Mouse (Mus musculus): ENCODE data around the gene Txndc2. TPM values are rescaled to one million over a fixed set of nuclear protein-coding genes. Genes with fewer than 3 reads are reported as not detected.

The Txndc2 gene
- total RNA-seq (2021) = under 1 TPM in 1 of 2 experiments, not detected in 1; 0.25 TPM
- long read RNA-seq, experiment 1 = 0 reads
- long read RNA-seq, experiment 2 = 0 reads

DNA sequence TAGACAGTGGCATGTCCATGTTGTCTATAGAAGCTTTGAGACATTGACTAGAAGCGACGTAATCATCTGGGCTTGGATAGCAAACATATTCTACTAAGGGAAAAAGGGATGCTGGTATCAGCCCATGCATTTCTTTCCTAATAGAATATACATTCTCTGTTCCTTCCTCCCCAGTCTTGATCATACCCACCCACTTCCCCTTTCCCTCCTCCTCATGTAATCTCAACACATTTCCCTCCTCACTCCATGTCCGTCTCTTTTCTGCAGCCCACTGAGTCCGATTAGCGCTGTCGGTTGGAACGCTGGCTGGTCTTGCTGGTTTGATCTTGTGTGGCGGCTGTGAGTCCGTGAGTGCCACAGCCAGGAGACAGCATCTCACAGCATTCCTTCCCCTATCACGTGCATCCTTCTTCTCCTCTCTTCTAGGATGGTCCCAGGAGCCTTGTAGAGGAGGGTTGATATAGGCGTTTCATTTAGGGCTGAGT, at the start of gene Txndc2:
Gene Txndc2 (minus strand): TSS at position 435 of the 485 bp plus-strand sequence.
- intact Hi-C loops (cut with DNase I) = no loop called here
- DNase-seq (ENCODE audit: low spot score in 2 of 2) = no peak

DNA sequence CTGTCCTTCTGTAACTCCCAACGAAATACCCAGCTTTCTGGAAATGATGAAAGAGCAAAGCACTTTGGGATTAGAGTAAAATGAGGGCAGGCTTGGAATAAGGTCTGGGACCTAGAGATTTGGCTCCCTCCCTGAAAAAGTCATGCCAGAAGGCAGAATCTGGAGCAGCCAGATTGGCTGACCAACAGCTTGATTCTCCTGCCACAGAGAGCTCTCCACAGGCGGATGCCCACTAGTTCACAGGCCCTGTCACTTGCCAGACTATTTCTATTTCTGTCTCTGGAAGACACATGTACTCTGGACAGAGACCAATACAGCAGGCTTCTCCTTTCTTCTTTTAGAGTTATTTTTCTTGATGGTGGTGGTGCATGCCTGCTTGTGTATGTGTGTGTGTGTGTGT, 41.8 kb upstream of the Txndc2 start:
- peak in 1 of 2 experiments; percentile 69 for DNase-seq (ENCODE audit: low spot score in 2 of 2)
- intact Hi-C loops (cut with DNase I) = loop anchor here (5.0 kb wide), 1 partner anchor 71 kb away; the partner anchor contains the start of gene Vapa

DNA sequence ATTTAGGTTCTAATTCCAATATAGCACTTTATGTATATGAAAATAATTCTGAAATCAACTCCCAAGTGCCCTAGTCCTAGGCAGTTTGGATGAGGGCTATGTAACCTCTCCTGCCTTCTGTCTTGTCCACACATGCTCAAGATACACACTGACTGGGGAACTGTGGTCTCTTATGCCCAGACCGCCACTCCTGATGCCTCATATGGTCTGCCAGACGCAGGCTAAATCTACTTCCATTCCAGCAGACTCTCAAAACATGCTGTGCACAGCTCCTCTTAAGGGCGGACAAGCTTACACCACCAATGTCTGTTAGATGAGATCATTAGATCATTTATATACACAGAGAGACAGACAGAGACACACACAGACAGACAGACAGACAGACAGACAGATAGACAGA, 41.3 kb upstream of the Txndc2 start:
- intact Hi-C loops (cut with DNase I) = loop anchor here (5.0 kb wide), 1 partner anchor 71 kb away; the partner anchor contains the start of gene Vapa
- peak in 1 of 2 experiments; percentile 43 for DNase-seq (ENCODE audit: low spot score in 2 of 2)

DNA sequence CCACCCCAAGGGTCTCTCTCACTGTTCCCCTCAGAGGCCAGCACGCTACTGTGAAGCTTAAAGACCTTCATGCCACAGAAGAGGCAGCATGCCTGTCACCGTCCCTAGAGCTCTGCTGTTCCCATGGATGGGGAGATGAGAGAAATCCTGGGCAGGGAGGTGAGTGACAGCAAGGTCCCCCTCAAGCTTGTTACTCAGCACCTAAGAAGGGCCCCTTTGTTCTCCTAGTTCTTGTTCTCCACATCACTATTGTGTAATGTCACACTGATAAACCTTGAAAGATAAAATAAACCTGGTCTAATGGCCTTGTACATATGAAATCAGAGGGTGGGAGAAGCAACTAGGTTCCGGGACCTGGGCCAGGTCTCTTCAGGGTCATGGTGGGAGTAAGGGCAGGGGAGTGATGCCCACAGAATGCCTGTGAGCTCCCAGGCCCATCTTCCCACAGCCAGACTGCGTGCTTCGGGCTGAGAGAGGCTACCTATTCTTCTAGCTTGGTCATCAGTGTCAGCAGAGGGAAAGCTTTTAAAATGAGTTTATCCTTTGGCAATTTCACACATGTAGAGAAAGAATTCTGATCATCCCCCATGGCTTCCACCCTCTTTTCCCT, 40.2 kb upstream of the Txndc2 start:
- intact Hi-C loops (cut with DNase I) = loop anchor here (5.0 kb wide), 1 partner anchor 70 kb away; the partner anchor contains the start of gene Vapa

DNA sequence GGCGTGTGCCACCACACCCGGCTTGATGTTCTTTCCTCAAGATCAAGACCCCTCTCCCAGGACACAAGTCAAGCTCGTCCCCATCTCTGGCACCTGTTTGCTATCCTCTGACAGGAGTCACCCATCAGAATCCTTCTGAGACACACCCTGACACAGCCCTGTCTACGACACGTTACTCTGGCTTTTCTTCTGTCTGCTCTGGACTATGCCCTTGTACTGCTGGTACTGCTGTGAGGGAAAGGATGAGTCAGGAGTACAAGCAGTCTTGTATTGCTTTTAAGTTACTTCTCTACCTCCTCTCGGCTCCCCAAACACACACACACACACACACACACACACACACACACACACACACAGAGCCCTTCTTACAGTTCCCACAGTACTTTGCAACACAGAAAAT, 39.5 kb upstream of the Txndc2 start:
- no peak for DNase-seq (ENCODE audit: low spot score in 2 of 2)
- intact Hi-C loops (cut with DNase I) = loop anchor here (5.0 kb wide), 1 partner anchor 69 kb away; the partner anchor contains the start of gene Vapa

More for the DNA sequence above, 40.2 kb upstream of the Txndc2 start:
- no peak for DNase-seq (ENCODE audit: low spot score in 2 of 2)

DNA sequence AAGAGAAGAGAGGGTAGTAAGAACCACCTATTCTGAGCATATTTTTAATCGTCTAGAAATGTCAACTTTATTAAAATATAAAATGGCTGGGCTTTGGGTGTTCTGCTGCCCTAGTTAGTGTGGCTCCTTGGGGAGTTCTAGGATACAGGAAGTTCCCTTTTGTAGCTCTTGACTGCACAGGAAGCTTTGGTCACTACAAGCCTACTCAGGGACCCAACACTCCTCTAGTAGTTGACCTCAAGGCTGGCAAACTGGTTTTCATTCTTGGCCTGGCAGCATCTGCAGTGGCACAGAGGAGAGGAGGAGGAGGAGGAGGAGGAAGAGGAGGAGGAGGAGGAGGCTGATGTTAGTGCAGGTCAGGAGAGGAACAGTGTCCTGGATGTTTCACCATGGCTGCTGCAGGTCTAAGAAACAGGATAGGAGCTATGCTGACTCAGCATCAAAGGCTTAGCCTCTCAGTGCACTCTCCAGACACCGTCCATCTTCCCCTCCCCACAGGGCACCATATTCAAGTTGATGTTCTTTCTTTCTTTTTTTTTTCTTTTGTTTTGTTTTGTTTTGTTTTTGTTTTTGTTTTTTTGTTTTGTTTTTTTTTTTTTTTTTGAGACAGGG, 38.9 kb upstream of the Txndc2 start:
- no peak for DNase-seq (ENCODE audit: low spot score in 2 of 2)
- intact Hi-C loops (cut with DNase I) = loop anchor here (5.0 kb wide), 1 partner anchor 69 kb away; the partner anchor contains the start of gene Vapa

DNA sequence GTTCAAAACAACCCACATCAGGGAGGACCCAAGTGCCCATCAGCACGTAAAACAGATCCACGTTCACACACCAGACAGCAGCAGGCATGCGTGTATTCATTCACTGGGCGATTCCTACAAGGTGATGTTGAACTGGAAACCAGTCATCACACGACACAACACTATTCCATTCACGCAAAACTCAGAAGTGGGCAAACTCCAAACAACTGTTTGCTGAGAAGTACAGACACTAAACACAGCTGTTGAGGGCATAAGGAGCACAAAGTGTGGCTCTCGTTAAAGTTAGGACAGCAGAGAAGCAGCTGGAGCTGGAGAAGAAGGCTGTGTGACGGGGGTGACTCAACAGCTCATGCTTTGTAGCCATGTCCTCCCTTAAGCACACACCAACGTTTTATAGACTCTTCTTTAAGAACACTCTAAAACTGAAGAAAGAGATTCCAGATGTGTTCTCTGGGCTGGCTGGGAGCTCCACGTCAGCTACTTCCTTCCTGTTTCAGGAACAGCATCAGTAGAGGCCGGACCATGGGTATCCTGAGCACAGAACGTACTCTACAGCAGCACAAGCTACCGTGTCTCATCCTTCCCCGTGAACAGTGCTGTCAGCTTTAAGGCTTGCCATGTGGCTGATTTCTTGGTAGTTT, 38.0 kb upstream of the Txndc2 start:
- intact Hi-C loops (cut with DNase I) = loop anchor here (5.0 kb wide), 1 partner anchor 68 kb away; the partner anchor contains the start of gene Vapa
- peak in 1 of 2 experiments; percentile 18 for DNase-seq (ENCODE audit: low spot score in 2 of 2)

DNA sequence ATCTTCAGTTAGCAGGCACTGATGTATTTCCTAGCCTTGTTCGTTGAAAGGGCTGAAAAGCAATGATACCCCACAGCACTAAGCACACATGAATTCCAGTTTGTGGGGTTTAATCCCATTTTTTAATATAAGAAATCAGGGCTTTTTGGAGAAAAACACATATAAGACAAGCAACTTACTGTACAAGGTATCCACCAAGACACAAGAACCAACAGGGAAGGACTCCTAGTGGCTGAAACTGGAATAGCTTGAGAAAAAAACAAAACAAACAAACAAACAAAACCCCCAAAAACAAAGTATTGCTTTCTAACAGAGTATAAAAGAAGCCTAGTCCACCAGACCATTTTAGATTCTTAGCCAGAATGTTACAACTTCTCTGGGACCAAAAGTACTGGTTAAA, 35.8 kb upstream of the Txndc2 start:
- DNase-seq (ENCODE audit: low spot score in 2 of 2) = no peak
- intact Hi-C loops (cut with DNase I) = no loop called here

DNA sequence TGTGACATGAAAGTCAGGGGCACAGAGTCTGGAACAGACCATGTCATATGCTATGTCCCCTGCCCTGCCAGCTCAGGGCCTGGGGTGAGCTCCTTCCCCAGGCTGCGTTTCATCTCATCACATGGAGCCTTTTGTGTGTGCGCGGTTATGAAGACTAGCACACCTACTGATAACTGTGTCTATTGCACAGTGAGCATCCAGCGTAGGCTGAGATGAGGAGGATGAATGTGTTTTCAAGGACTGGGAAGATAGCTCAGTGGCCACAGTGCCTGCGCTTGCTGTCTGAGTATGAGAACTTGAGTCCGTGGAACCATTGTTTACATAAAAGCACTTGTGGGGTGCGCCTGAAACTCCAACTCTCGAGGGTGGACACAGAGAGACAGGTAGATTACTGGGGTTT, 34.6 kb upstream of the Txndc2 start:
- no peak for DNase-seq (ENCODE audit: low spot score in 2 of 2)
- intact Hi-C loops (cut with DNase I) = no loop called here

DNA sequence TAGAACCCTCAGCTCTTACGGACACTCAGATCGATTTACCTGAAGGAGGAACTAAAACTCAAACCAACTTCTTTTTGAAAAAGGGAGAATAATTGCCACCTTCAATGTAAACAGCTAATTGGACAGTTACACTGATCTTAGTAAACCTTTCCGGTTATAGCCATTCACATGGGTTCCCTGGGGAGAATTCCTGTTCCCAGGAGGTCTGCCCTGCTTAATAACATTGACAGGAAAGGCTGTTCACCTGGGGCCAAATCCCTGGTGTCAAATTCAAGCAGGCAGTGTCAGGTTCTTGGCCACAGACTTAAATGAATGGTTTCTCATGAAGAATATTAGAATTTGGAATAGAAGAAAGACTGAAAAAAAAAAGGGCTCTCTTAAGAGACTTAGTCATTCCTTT, 34.0 kb upstream of the Txndc2 start:
- intact Hi-C loops (cut with DNase I) = no loop called here
- DNase-seq (ENCODE audit: low spot score in 2 of 2) = no peak

DNA sequence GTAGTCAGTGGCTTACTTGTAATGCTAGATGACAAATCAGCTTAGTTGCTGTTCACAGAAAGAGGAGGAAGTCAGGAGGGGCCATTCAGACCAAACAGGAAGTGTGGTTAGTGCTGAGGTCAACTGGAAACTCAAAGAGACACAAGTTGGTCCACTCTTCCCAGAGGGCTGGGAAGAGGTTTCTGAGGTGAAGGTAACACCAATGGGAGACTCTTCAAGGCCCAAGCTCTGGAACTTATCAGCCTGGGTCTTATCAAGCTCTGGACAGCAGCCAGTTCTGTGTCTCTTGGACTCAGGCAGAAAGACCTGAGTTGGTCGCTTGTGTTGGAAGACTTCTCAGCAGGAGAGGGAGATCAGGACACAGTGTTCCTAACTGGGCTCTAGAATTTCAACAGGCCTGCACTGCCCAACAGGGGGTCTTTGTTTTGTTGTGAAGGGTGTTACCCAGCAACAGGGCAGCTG, 32.8 kb upstream of the Txndc2 start:
- intact Hi-C loops (cut with DNase I) = no loop called here
- peak in 1 of 2 experiments; percentile 24 for DNase-seq (ENCODE audit: low spot score in 2 of 2)

DNA sequence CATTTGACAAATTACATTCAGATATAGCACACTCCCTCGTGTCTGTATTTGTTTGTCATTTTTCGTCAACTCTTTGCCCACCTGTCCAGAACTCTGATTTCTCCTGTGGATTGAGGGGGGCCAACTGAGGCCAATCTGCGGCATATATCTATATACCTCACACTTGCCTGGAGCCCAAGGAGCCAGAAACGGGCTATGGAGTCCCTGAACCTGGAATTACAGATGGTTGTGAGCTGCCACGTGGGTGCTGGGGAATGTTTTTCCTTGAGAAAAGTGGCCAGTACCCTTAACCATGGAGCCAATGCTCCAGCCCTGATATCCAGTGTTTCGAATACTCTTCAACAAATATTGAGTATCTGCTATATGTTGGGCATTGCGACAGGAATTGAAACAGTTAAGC, 31.0 kb upstream of the Txndc2 start:
- intact Hi-C loops (cut with DNase I) = no loop called here
- DNase-seq (ENCODE audit: low spot score in 2 of 2) = no peak

DNA sequence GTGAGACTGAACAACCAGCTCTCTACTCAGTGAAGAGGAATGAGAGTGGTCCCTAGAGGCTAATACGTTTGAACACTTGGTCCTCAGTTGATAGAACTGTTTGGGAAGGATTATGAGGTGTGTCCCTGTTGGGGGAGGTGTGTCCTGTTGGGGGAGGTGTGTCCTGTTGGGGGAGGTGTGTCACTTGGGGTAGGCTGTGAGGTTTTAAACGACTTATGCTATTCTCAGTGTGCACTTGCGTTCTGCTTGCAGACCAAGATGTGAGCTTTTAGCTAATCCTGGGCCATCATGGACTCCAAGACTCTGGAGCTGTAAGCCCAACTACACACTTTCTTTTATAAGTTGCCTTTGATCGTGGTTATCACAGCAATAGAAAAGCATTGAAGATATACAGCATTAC, 27.1 kb upstream of the Txndc2 start:
- no peak for DNase-seq (ENCODE audit: low spot score in 2 of 2)
- intact Hi-C loops (cut with DNase I) = no loop called here

DNA sequence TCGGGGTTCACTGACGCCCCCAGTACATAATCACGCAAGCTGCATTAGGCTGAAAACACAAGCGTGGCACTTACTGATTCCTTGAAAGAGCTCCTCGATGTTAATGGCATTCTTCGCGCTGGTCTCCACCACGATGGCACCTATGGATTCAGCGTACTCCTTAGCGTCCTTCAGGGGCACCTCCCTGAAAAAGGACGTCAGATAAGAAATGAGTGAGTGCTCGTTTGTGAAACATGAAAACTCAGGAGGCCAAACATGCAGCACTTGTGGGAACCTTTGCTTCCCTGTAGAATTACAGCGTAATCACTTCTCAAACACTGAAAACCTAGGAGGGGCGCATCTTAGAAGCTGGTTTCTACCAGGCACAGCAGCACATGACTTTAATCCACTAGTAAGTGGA, 25.8 kb upstream of the Txndc2 start:
- intact Hi-C loops (cut with DNase I) = no loop called here
- no peak for DNase-seq (ENCODE audit: low spot score in 2 of 2)

DNA sequence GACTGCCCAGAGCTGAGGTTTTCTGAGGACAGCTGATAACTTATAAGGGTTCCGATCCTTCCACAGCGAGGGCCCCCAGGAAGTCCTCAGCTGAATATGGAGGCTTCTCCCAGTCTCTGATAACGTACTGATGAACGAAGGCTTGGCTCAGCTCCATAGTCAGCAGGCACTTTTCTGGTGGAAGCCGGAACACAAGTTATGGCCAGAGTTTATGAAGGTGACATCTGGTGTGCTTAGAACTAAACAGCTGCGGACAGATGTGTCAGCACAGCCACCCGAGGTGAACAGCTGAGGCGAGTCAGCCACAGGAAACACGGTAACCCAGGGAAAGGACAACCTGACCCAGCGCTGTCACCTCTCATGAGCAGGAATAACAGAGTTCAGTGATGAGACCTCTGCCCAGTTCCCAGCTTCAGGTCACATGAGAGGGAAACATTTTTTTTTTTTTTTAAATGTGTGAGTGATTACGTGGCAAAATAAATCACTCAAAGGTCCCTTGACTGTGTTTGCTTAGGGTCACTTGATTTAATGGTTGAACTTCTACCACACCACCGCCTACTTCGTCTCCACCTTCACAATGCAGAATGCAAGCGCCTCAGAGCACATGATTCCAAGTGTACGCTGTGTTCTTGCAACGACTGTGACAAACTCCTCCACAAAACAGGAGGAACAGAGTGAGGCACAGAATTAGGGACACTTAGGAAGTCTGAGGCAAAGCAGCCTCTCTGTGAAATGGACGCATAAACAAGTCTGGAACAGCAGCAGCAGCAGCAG, 24.6 kb upstream of the Txndc2 start:
- intact Hi-C loops (cut with DNase I) = no loop called here
- no peak for DNase-seq (ENCODE audit: low spot score in 2 of 2)

DNA sequence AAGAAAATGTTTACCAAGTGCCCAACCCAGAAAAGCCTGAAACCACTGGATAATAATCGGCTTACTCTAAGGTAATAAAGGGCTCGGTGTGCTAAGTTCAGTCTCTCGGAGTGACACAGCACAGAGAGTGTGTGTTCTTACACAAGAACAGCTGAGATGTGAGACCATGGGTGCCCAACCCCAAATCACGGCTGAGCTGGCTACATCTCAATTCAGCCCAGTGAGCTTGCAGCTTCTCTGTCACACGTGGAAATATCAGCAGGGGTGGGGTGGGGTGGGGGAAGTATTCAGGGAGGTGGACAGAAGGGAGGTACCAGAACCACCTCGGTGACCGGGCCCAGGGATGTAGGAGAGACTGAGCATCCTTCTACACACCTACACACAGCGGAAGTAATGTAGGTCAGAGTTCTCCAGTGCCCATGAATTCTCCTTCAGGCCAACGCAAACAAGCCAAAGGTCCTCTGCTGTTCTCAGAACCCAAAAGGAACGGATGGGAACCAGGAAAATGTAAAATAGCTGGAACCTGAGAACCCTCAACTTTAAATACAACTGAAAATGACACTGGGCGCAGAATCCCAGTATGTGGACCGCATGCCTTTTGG, 23.9 kb upstream of the Txndc2 start:
- intact Hi-C loops (cut with DNase I) = no loop called here
- DNase-seq (ENCODE audit: low spot score in 2 of 2) = no peak

DNA sequence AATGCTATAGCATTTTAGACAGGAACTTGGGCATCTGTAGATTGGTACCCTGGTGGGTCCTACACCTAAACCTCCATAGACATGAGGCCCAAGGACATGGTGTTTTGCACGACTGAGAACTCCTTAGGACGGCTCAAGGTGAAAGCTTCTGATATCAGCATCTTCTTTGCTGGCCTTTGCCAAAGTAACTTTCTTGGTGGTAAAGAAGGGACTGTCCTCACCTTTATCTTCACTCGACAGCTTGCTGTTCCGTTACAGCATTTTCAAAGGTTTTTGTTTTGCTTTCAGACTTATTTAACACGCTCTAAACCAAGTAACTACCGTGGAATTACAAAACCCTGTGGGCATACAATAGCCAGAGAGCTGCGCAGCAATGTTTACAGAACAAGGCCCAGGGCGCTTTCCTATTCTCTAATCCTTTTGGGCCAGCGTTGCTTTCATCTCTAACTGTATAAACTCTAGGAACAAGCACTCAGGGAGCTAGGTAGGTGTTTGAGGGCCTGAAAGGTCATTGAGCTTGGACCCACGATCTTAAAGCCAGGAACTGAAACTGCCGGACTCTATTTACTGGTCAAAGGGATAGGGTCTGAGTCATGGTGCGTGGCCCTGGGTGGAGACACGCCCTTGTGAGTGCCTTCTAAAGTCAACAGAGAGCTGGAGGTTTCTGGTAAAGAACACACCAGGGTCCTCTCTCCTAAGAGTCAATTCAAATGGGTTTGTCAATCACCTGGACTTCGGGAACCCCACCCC, 21.5 kb upstream of the Txndc2 start:
- intact Hi-C loops (cut with DNase I) = no loop called here
- no peak for DNase-seq (ENCODE audit: low spot score in 2 of 2)

DNA sequence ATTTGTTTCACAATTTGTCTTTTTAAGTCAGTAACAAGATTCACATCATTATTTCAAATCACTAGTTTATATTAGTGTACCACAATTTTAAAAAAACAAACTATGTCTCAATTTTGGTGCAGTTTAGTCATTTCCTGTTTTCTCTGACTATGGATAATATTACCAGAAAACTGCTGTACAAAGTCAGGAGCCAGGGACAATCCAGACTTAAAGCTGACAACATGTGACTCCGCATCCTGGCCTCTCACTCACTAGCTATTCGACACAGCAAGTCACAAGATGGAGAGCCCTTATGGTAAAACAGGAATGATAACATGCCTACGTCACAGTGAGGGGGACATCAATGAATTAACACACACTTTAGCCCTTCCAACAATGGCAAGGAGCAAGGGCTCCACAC, 20.7 kb upstream of the Txndc2 start:
- intact Hi-C loops (cut with DNase I) = no loop called here
- no peak for DNase-seq (ENCODE audit: low spot score in 2 of 2)
